Mouse (Mus musculus): Measurements from ENCODE around the gene Ifngr1. TPM values are rescaled to one million over a fixed set of nuclear protein-coding genes. Genes with fewer than 3 reads are reported as not detected.

Gene Ifngr1
- polyA plus RNA-seq (2011; ENCODE audit: insufficient read depth, insufficient read length, low read depth, missing spikeins) = 6.5 and 8.6 TPM in 2 replicates

DNA sequence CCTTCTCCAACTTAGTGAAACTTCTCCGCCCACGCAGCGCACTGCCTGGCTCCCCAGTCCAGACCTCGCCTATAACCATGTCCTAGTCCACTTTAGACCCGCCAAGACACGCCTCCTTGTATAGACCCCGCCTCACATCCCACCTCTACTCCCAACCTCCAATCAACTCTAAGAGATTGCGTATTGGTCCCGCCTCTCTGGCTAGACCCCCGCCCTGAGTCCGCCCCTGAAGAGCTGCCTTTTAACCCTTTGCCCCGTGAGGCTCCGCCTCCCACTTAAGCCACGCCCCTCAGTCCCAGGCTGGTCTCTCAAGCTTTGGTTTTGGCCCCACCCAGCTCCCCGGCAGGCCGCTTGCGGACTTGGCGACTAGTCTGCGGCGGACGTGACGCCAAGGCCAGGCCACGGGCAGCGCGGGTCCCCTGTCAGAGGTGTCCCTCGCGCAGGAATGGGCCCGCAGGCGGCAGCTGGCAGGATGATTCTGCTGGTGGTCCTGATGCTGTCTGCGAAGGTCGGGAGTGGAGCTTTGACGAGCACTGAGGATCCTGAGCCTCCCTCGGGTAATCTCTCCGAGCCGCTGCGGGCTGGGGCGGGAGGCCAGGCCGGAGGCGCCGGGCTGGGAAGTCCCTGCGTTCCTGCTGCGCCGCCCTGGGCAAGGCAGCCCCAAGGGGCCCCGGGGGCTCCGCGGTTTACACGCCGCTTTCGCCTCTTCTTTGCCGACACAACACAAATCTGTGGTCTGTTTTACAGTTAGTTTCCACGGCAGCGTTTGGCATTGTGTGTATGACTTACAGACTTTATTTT, at the start of gene Ifngr1:
Gene Ifngr1 (plus strand): TSS at position 309 of the 801 bp plus-strand sequence.
- no peaks in the 10 kb centered on the region; the same call in 1 of the 2 replicates for H3K27me3 ChIP-seq (ENCODE audit: control insufficient read depth, insufficient read depth, low read length, poor library complexity, severe bottlenecking)
- no peaks in the 10 kb centered on the region for H3K4me1 ChIP-seq (ENCODE audit: control insufficient read depth, insufficient read depth, low read length)
- no peaks in the 10 kb centered on the region for H3K36me3 ChIP-seq (ENCODE audit: control insufficient read depth, insufficient read depth, low read length, poor library complexity, severe bottlenecking)
- TF ChIP-seq CTCF (IDR thresholded peaks at IDR 0.05; ENCODE audit: low read depth, low read length) (no peak), EP300 (IDR thresholded peaks at IDR 0.05; ENCODE audit: insufficient read depth, low read depth, low read length) (no peak), POLR2A (IDR thresholded peaks at IDR 0.05; ENCODE audit: insufficient read depth, low read length) (peak; percentile 16)
- no peak within 1 kb of the TSS for H3K27ac ChIP-seq (ENCODE audit: insufficient read depth, low read length)
- H3K9me3 ChIP-seq (replicated peaks; ENCODE audit: control insufficient read depth, insufficient read depth, low read length, poor library complexity, severe bottlenecking) = no peaks in the 10 kb centered on the region
- peak within 1 kb of the TSS; percentile 74 for H3K9ac ChIP-seq (ENCODE audit: low read depth, poor library complexity, severe bottlenecking)
- peak within 1 kb of the TSS; percentile 95 for H3K4me3 ChIP-seq (ENCODE audit: low read depth, low read length)

DNA sequence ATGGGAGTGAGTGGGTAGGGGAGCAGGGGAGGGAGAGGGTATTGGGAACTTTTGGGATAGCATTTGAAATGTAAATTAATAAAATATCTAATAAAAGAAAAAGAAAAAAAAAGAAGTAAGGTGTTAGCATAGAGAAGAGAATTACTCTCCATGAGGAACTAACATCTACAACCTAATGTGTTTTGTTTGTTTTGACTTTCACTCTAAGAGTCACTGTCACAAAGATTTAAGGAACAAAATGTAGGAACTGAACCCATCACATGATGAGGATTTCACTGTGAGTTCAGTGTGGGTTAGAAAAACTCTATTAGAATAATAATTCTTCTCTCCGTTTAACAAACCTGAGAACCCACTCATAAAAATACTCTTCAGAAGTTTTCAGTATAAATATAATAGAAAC, 44.9 kb upstream of the Ifngr1 start:
- Histone ChIP-seq H3K9ac (ENCODE audit: low read depth, poor library complexity, severe bottlenecking) (no peak overlapping the region), H3K27me3 (ENCODE audit: control insufficient read depth, insufficient read depth, low read length, poor library complexity, severe bottlenecking) (no peaks in the 10 kb centered on the region), H3K36me3 (ENCODE audit: control insufficient read depth, insufficient read depth, low read length, poor library complexity, severe bottlenecking) (no peaks in the 10 kb centered on the region), H3K9me3 (replicated peaks; ENCODE audit: control insufficient read depth, insufficient read depth, low read length, poor library complexity, severe bottlenecking) (0 out of 2 replicates have a peak, but pooled peaks cover 7% of the 10 kb centered on the region), H3K27ac (ENCODE audit: insufficient read depth, low read length) (no peak overlapping the region), H3K4me3 (ENCODE audit: low read depth, low read length) (no peak overlapping the region), H3K4me1 (ENCODE audit: control insufficient read depth, insufficient read depth, low read length) (no peaks in the 10 kb centered on the region)
- no peak for TF ChIP-seq POLR2A (IDR thresholded peaks at IDR 0.05; ENCODE audit: insufficient read depth, low read length)
- TF ChIP-seq EP300 (IDR thresholded peaks at IDR 0.05; ENCODE audit: insufficient read depth, low read depth, low read length) = no peak
- no peak for TF ChIP-seq CTCF (IDR thresholded peaks at IDR 0.05; ENCODE audit: low read depth, low read length)

DNA sequence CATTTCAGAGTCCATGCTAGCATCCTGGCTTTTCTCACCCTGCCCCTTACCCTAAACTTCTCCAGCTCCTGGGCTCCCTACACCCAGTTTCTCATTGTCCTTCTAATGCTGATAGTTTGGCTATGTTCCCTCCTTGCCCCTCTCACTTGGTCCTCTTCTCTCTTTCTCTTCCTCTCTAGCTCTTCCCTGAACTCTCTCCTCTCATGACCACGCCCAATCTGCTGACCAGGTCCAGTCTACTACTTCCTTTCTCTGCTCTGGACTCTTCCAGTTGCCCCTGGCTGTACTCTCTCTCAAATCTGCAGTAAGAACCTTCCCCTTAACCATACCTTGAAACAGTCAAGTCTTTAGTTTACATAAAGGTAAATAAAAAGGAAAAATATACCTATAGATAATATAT, 43.7 kb upstream of the Ifngr1 start:
- H3K9me3 ChIP-seq (replicated peaks; ENCODE audit: control insufficient read depth, insufficient read depth, low read length, poor library complexity, severe bottlenecking) = 0 out of 2 replicates have a peak, but pooled peaks cover 7% of the 10 kb centered on the region

DNA sequence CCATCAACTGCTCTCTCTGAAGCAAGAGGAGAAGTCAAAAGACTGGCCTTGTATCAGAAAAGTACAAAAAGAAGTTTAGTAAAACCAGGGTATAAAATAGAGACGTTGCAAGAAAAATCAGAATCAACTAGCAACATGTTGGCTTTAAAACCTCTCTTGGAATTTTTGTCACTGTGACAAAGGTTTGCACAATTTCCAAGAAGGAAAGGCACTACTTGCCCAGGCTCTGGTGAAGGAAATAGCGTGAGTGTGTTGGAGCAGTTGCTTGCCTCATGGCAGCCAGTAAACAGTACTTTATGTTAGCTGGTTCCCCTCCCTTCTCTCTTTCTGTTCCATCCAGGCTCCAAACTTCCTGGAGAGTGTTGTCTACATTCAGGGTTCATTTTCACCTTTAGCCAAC, 43.3 kb upstream of the Ifngr1 start:
- no peaks in the 10 kb centered on the region for H3K27me3 ChIP-seq (ENCODE audit: control insufficient read depth, insufficient read depth, low read length, poor library complexity, severe bottlenecking)
- no peak for TF ChIP-seq POLR2A (IDR thresholded peaks at IDR 0.05; ENCODE audit: insufficient read depth, low read length)
- TF ChIP-seq CTCF (IDR thresholded peaks at IDR 0.05; ENCODE audit: low read depth, low read length) = no peak
- no peak for TF ChIP-seq EP300 (IDR thresholded peaks at IDR 0.05; ENCODE audit: insufficient read depth, low read depth, low read length)
- H3K4me1 ChIP-seq (ENCODE audit: control insufficient read depth, insufficient read depth, low read length) = no peaks in the 10 kb centered on the region
- H3K9ac ChIP-seq (ENCODE audit: low read depth, poor library complexity, severe bottlenecking) = no peak overlapping the region
- no peak overlapping the region for H3K4me3 ChIP-seq (ENCODE audit: low read depth, low read length)
- no peaks in the 10 kb centered on the region for H3K36me3 ChIP-seq (ENCODE audit: control insufficient read depth, insufficient read depth, low read length, poor library complexity, severe bottlenecking)
- no peak overlapping the region for H3K27ac ChIP-seq (ENCODE audit: insufficient read depth, low read length)
- 0 out of 2 replicates have a peak, but pooled peaks cover 7% of the 10 kb centered on the region for H3K9me3 ChIP-seq (replicated peaks; ENCODE audit: control insufficient read depth, insufficient read depth, low read length, poor library complexity, severe bottlenecking)

More for the DNA sequence above, 43.7 kb upstream of the Ifngr1 start:
- no peak overlapping the region for H3K27ac ChIP-seq (ENCODE audit: insufficient read depth, low read length)
- no peak overlapping the region for H3K9ac ChIP-seq (ENCODE audit: low read depth, poor library complexity, severe bottlenecking)
- H3K4me3 ChIP-seq (ENCODE audit: low read depth, low read length) = no peak overlapping the region
- TF ChIP-seq POLR2A (IDR thresholded peaks at IDR 0.05; ENCODE audit: insufficient read depth, low read length) = no peak
- no peak for TF ChIP-seq CTCF (IDR thresholded peaks at IDR 0.05; ENCODE audit: low read depth, low read length)
- TF ChIP-seq EP300 (IDR thresholded peaks at IDR 0.05; ENCODE audit: insufficient read depth, low read depth, low read length) = no peak
- no peaks in the 10 kb centered on the region for H3K36me3 ChIP-seq (ENCODE audit: control insufficient read depth, insufficient read depth, low read length, poor library complexity, severe bottlenecking)
- H3K4me1 ChIP-seq (ENCODE audit: control insufficient read depth, insufficient read depth, low read length) = no peaks in the 10 kb centered on the region
- H3K27me3 ChIP-seq (ENCODE audit: control insufficient read depth, insufficient read depth, low read length, poor library complexity, severe bottlenecking) = no peaks in the 10 kb centered on the region

DNA sequence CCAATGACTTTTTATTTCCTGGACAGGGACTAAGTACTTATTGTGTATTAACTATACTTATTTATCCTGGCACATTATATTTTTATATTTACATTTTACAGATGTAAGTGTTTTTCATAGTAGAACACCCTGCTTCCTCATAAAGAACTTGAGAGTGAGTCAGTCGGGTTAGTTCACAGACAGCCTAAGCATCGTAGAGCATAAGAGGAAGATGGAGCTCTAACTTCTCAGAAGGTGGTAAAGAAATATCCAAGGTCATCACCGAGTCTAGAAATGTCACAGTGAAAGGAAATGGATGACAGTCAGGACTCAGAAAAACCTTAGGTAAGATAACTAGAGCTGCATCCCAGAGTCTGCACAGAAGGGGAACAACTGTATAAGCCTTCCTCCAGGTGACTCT, 40.2 kb upstream of the Ifngr1 start:
- TF ChIP-seq POLR2A (IDR thresholded peaks at IDR 0.05; ENCODE audit: insufficient read depth, low read length) = no peak
- TF ChIP-seq CTCF (IDR thresholded peaks at IDR 0.05; ENCODE audit: low read depth, low read length) = no peak
- no peak for TF ChIP-seq EP300 (IDR thresholded peaks at IDR 0.05; ENCODE audit: insufficient read depth, low read depth, low read length)
- Histone ChIP-seq H3K9me3 (replicated peaks; ENCODE audit: control insufficient read depth, insufficient read depth, low read length, poor library complexity, severe bottlenecking) (0 out of 2 replicates have a peak, but pooled peaks cover 1% of the 10 kb centered on the region), H3K27ac (ENCODE audit: insufficient read depth, low read length) (no peak overlapping the region), H3K9ac (ENCODE audit: low read depth, poor library complexity, severe bottlenecking) (no peak overlapping the region), H3K4me1 (ENCODE audit: control insufficient read depth, insufficient read depth, low read length) (no peaks in the 10 kb centered on the region), H3K36me3 (ENCODE audit: control insufficient read depth, insufficient read depth, low read length, poor library complexity, severe bottlenecking) (no peaks in the 10 kb centered on the region), H3K27me3 (ENCODE audit: control insufficient read depth, insufficient read depth, low read length, poor library complexity, severe bottlenecking) (no peaks in the 10 kb centered on the region), H3K4me3 (ENCODE audit: low read depth, low read length) (no peak overlapping the region)

DNA sequence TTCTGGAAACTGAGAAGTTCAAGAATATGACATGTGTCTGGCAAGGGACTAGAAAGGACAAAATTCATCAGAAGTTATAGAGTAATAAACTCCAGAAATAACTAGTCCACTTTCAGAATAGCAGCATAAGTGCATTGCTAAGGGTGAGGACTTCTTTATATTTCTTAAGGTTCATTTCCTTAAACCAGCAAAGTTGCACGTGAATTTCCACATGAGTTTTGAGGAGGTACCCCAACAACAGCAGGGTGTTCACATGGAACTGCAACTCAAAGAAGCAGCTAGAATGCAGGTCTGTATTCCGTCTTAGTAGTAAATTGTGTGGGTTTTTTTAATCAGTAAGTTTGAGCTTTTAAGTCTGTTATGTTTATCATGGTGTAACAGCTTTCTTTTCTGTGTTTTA, 37.9 kb upstream of the Ifngr1 start:
- H3K4me1 ChIP-seq (ENCODE audit: control insufficient read depth, insufficient read depth, low read length) = no peaks in the 10 kb centered on the region
- H3K9me3 ChIP-seq (replicated peaks; ENCODE audit: control insufficient read depth, insufficient read depth, low read length, poor library complexity, severe bottlenecking) = no peaks in the 10 kb centered on the region
- no peak overlapping the region for H3K9ac ChIP-seq (ENCODE audit: low read depth, poor library complexity, severe bottlenecking)
- no peaks in the 10 kb centered on the region for H3K36me3 ChIP-seq (ENCODE audit: control insufficient read depth, insufficient read depth, low read length, poor library complexity, severe bottlenecking)
- H3K4me3 ChIP-seq (ENCODE audit: low read depth, low read length) = no peak overlapping the region
- no peak overlapping the region for H3K27ac ChIP-seq (ENCODE audit: insufficient read depth, low read length)
- TF ChIP-seq EP300 (IDR thresholded peaks at IDR 0.05; ENCODE audit: insufficient read depth, low read depth, low read length) = no peak
- TF ChIP-seq CTCF (IDR thresholded peaks at IDR 0.05; ENCODE audit: low read depth, low read length) = no peak
- TF ChIP-seq POLR2A (IDR thresholded peaks at IDR 0.05; ENCODE audit: insufficient read depth, low read length) = no peak
- no peaks in the 10 kb centered on the region for H3K27me3 ChIP-seq (ENCODE audit: control insufficient read depth, insufficient read depth, low read length, poor library complexity, severe bottlenecking)

Data from ES-Bruce4 (cell line).